Mouse (Mus musculus) mouse trophoblast stem cell (cell line): ENCODE data around the gene Dlgap3.

Experiments
- in situ Hi-C, 2 experiments: fragments of 300-500 bp; cut with MseI, MboI; formaldehyde crosslinking; loops; 2 replicates in 1 of 2; 3 replicates in 1 of 2; pipeline ENCODE4 v1.15.1; 2025

The Dlgap3 gene

DNA sequence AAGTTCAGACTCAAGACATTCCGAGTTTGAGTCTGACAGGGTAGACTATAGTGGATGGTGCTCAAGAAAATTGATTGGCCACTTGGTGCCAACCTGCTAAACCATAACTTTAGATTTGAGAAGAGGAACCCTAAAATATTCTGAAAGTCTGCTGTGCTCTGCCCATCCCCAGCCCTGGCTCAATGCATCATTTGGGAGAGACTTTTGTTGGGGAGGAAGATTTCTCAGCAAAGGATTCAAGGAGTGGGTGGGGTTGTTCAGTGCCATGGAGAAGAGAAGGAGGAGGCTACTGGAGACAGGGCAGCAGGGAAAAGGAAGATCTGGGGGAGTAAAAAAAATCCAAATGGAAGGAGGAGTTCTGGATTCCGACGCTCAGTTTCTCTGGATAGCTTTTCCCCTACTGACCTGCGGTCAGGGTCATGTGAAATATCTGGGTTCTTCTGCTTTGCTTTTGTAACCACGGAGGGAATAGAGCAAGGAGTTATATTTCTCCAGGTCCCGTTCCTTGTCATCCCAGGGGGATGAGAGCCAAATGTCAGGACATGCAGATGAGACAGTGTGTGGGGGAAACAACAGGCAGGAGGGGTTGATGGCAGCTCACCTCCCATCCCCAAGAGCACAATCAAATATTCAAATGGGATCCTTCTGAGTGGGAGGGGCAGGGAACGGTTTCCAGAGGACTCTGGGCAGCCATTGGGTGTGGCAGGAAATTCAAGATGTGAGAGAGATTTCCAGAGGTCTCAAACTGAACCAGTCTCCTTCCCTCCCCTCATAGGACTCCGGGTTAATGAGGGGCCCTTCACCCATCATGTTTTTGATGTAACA is 5.3 kb downstream of the Dlgap3 start:
- in situ Hi-C loops = no loop called here

DNA sequence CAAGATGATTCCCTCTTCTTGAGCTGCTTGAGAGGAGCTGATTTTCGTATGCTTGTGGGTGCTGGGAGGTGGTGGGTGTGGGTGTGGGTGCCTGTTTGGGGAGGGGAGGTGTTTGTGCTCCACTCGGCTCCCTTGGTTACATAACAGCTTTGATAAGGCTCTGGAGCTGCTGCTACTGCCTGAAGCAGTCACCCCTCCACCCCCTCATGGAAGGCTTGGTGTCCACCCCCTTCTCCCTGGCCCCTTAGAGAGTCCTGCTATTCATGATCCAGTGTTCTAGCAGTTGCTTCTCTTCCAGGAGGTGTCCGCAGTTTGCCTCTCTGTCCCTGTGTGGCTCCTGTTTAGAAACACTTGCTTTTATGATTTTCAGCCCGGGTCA is 5.9 kb downstream of the Dlgap3 start:
- in situ Hi-C loops = no loop called here

DNA sequence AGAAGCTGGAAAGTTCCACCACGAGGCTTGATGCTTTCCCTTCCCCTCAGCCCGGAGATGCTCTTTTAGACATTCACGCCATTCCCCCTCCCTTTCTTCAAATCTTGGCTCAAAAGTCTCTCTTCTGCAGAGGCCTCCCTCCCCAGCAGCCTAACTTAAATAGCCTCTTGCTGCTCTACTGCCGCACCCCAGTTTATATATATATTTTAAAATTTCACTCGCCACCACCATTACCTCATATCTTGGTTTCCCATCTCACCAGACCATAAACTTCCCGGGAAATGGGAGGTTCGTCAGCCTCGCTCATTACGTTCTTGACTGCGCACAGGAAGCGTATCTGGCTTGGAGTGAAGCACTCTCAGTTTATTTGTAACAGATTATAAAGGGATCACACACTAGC is 9.0 kb downstream of the Dlgap3 start:
- in situ Hi-C loops = no loop called here

DNA sequence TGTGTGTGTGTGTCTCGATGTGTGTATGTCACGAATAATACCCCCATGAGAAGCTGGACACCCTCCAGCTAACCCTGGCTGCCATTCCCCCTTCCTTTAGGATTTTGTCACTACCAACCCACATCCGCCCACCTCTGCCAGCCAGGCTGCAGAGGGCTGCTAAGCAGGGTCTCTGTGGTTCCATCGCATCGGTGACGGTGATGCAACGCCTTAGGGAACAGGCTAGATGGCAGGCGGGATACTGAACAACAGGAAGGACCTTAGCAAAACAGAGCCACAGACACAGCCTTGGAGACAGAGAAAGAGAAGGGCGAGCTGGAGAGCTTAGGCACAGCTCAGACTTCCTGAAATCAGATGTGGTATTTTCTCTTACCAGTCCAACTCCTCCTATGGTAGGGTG is 9.7 kb downstream of the Dlgap3 start:
- in situ Hi-C loops = no loop called here

DNA sequence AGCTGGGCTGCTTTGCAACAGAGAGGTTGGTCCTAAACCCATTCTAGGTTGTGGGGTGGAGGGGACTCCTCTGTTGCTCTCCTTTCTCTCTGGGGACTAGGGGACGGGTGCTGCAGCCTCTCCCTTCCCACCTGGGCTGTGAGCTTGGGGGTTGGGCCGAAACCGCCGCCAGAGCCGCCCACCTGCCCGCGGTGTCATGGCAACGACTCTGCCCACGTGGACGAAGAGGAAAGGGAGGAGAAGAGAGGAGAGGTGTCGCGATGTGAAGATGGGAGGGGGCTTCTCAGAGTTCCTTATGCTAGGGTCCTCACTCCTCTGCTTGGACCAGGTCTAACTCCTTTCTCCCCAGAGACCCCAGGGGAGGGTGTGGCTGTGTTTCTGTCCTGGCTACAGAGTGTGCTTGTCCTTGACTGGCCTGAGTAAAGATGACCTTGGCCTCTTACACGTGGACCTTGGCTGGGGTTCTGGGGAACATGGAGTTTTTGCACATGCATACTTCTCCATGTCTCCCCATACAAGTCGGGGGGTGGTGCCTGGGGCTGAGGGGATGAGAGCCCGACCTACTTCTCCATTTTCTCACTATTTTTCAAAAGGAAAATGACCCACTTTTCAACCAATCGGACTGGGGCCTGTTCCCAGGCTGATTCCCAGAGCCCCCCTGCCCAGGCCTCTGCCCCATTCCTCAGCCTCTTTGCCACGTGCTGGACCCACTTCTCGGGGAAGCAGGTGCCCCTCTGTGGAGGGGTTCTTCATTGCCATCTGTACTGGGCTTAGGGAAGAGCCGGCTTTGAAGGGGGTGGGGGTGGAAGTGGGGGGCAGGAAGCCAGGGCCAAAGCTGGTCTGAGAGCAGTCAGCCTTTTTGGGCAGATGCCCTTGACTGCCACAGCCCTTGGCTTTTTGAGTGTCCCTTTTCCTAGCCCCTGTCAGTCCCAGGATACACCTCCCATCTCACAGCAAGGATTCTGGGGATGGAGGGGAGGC is 10.8 kb downstream of the Dlgap3 start:
- in situ Hi-C loops = no loop called here

DNA sequence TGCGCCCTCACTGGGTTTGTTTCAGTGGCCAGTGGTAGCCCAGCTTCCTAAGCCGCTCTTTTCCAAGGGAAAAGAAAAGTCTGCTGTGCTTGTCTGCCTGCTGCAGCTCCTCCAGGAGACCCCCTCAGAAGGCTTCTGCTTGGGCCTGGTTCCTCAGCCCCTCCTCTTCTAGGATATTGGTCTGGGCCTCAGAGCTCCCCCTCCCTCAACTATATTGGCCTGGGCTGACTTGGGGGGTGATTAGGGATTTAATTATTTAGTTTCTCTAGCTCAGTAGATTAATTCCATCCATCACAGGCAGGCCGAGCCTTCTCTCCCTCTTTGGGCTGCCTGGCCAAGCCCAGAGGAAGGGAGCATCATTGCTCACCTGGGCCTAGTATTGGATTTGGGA is 11.4 kb downstream of the Dlgap3 start:
- in situ Hi-C loops = no loop called here

DNA sequence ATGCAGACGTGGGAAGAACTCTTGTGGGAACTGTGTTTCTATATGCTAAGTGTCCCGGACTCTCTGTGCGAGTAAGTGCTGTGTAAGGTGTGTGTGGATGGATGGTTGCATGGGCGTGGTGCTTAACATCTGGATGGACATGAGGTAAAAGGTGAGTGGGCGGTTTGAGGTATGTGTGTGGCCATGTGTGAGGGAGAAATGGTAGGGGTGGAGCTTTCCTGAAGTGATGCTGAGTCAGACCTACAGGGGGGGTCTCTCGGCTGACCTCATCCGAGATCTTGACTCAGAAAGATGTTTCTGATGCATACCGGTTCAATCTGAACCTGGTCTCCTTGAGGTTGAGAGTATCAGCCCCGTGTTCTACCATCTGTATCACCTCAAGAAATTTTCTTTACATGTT is 12.0 kb downstream of the Dlgap3 start:
- in situ Hi-C loops = no loop called here

DNA sequence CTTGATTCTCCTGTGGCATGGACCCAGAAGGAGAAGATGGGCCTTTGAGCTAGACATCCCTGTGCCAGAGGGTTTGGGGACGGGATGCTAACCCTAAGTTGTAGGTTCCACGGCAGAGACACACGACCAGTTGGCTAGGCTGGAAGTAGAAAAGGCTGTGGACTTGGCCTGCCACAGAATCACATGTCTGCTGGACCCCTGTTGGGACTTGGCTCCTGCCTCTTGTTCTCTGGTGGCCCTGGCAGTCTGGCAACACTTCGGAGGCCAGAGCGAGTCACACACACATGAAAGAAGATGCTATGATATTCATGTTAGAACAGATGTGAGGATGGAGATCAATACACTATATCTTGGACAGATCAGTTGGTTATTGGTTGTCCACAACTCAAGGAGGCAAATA is 14.9 kb downstream of the Dlgap3 start:
- in situ Hi-C loops = no loop called here

DNA sequence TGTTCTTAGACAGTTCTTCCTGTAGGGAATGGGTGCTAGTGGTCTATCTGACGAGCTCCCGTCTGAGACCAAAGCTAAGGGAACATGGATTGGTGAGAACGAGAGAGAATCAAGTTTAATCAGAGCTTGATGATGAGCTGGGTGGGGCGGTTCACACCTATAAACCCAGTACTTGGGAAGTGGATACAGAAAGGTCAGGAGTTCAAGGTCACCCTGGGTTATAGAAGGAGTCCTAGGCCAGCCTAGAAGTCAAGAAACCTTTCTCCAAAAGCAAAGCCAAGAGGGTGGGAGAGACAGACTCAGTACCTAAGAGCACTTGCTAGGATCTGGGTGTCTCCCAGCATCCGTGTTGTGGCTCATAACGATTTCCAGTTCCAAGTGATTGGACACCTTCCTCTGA is 21.9 kb downstream of the Dlgap3 start:
- in situ Hi-C loops = no loop called here

DNA sequence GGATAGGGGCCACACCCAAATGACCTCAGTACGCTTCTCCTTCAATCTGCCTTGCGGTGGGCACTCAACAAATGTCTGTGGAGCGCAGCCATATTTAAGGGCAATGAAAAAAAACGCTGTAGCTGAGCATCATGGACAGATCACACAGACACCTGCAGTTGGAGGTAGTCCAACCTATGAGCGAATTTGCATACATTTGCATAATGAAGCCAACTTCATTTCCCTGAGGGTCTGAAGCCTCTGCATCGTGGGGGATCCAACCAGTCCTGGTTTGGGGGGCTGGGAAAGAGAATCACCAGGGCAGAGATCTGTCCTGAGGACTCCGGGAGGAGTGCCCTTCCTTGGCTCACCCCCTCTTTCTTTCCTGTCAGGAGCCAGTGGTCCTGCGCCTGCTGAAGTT is 23.7 kb downstream of the Dlgap3 start:
- in situ Hi-C loops = no loop called here

DNA sequence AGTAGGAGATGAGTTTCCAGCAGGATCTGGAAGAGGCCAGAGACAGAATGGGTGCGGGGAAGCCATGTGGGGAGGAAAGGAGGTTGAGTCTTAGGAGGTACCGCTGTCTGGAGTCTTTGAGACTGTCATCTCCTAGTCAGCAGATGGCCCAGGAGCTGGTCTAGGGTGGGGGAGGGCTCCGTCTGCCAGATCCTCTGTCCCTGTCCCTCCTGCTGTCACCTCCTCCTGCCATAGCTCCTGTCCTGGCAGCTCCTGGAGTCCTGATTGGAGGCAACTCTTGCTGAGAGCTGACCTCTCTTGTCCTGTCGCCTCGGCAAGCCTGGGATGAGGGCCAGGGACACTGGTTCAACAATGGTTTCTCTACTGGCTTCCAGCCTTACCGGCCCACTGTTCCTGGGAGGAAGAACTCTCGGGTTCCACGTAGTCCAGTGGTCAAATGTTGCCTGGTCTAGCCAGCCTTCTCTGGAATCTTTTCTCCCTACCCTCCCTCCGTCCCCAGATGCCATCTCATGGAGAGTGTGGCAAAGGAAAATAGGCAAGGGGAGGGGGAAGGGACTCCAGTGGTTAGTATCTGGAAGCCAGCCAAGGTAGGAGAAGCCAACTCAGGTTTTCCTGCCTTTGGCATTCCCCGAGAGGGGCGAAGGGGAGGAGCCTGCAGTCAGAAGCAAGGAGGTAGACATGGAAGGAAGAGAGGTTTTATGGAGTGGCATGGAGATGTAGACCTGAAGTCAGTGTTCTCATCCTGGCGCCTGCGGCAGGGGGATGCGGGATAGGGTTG is 24.6 kb downstream of the Dlgap3 start:
- in situ Hi-C loops = no loop called here

DNA sequence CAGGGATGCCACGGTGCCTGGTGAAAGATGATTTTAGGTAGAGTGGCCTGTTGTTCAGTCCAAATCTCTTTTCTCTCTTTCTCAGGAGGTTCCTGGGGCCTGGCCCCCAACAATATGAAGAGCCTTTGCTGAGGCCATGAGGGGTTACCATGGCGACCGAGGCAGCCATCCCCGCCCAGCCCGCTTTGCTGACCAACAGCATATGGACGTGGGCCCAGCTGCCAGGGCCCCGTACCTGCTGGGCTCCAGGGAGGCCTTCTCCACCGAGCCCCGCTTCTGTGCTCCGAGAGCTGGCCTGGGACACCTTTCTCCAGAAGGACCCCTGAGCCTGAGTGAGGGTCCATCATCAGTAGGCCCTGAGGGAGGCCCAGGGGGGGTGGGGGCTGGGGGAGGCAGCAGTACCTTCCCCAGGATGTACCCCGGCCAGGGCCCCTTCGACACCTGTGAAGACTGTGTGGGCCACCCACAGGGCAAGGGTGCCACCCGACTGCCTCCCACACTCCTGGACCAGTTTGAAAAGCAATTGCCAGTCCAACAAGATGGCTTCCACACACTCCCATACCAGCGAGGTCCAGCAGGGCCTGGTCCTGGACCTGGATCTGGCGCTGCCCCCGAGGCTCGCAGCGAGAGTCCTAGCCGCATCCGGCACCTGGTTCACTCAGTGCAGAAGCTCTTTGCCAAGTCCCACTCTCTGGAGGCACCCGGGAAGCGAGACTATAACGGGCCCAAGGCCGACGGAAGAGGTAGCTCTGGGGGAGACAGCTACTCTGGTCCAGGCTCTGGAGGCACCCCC is 25.7 kb downstream of the Dlgap3 start:
- in situ Hi-C loops = no loop called here

DNA sequence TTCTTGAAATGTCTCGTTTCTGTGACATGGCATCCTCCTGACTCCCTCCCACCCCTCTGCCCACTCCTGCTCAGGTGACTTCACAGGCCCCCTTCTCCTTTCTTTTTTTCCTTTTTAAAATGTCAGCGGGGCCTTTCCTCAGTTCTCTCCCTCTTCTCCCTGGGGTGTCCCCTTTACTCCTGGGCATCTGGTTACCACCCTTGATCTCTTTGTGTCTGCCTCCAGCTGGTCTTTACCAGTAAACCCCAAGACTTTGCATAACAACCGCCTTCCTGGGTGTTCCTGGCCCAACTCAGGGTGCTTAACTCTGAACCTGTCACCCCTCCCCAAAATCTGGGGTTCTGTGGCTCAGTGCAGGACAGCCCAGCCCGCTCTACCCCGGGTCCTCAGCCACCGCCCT is 29.6 kb downstream of the Dlgap3 start:
- in situ Hi-C loops = no loop called here

DNA sequence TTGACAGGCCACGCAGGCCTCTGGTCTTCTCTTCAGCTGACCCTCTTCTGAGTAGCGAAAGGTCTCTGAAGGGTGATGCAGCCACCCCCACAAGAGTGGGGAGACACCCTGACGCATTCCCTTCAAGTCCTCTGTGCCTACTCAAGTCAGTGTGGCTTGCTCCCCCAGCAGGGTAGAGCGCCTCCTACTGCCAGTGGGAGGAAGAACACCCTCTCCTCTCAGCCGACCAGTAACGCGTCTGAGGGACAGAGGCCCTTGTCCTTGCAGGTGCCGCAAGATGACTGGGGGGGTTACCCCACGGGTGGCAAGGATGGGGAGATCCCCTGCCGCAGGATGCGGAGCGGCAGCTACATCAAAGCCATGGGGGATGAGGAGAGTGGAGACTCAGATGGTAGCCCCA is 30.4 kb downstream of the Dlgap3 start:
- in situ Hi-C loops = no loop called here

DNA sequence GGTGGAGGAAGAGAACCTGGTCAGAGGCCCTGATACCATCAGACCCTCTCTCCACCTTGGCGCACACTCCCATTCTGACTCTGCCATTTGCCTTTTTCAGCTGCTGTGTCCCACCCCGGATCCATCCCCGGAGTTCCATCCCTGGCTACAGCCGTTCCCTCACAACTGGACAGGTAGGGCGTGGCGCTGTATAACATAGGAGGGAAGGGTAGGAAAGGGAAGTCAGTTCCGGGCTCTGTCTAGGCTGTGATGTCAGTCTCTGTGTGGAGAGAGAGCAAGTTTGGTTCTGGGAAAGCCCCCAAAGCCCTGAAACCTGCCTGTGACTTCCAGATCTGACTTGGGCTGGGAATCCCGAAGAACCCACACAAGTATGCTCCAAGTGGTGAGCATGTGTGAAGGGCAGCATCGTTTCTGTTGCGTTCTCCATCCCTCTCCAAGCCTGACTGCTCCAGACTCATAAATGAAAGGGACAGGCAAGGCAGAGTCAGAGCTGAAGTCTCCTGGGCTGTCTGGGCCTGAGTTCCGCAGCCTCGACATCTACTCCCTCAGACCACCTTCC is 31.2 kb downstream of the Dlgap3 start:
- in situ Hi-C loops = no loop called here

DNA sequence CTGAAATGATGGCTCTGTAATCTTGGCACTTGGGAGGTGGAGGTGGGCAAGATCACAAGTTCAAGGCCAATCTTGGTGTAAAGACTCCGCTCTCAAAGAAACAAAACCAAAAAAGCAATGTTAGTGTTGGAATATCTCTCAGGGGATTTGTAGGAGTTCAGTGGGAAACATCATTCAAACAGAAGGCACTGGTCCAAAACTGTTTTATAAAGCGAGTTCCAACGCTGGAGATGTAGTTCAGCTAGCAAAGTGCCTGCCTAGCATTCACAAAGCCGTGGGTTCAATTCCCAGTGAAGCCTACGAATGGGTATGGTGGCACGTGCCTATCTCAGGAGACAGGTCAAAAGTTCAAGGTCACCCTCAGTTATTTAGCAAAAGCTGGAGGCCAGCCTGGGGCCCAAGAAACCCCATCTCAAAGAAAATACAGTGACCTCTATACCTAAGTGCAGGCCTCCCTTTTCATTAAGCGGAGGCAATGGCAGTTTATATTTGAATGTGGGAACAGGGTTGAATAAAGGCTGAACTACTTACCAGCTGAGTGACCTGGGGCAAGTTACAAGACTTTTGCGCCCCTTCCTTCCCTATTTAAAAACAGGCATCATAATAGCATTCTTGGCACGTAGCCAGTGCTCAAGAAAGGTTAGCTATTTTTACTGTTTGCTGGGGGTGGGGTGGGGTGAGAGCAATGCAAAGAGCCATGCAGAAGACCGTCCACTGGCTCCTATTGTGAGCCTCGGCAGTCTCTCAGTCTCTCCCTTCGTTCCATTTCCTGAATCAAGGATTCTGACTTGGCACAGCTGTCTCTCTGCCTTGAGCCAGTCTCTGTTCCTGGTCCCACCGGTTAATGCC is 32.0 kb downstream of the Dlgap3 start:
- in situ Hi-C loops = no loop called here

DNA sequence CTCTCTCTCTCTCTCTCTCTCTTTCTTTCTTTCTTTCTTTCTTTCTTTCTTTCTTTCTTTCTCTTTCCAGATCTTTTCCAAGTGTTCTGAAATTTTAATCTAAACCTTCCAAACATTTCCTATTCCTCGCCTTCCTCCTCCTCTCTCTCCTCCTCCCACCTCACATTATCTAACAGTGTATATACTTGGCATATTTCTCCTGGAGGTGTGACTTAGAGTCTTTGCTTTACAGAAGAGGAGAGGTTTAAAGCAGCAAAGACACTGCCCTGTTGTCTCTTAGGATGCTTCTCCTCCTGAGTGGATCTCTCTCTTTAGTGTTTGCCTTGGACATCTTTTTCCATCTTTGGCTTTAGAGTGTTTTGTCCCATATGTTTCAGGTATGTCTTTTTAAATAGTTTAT is 34.1 kb downstream of the Dlgap3 start:
- in situ Hi-C loops = no loop called here

DNA sequence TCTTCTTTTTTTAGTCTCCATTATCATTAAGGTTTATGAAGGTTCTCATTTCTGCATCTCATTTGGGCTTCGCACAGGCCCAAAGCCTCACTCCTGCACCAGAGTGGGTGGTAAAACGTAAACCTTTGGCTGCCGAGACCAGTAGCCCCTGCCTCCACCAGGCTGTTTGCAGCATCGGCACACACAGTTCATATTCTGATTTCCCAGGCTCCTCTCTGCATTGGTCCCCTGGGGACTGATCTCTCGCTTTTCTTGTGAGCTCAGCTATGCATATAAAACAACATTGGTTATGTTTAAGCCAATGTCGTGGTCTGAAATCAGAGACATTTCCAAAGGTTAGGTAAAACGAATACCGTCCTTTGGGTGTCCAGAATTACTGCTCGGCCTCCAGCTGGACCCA is 42.3 kb downstream of the Dlgap3 start:
- in situ Hi-C loops = no loop called here

DNA sequence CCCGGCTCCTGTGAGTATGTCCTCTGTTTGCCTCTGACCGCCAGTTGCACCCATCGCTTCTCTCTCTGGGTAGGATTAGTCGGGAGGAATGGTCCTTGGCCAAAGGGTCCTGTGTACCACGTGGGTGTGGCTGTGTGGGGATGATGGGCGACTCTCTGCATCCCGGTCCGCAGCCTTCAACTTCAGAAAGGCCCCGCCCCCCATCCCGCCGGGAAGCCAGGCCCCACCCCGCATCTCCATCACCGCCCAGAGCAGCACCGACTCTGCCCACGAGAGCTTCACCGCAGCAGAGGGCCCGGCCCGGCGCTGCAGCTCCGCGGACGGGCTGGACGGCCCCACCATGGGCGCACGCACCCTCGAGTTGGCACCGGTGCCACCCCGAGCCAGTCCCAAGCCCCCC is 45.5 kb downstream of the Dlgap3 start:
- in situ Hi-C loops = no loop called here

DNA sequence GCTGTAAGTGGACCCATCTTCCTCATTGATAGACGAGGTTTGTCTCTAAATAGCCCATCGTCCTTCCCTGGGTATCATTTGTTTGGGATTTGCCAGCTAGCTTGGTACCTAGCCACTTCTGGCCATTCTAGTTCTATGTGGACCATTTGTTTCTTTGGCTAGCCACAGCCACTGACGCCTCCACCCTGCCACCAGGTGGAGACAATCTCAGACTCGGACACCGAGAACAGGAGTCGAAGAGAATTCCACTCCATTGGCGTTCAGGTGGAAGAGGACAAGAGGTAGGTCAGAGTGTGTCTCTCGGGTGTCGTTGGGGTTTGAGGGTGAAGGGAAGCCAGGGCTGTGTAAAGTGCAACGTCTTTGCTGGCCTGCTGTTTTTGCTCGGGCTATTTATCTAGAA is 46.1 kb downstream of the Dlgap3 start:
- in situ Hi-C loops = no loop called here
